8 mouse cellular contexts compared by ENCODE assay signal in genomic region chr6:32328028-32328427, GRCm38 (mm10).
DNase-seq lines count a peak whose midpoint lies in the region; ATAC-seq and TF ChIP-seq lines count a peak whose summit lies in the region.

No protein-coding gene starts in this region.

- no peaks in the 10 kb centered on the region for H3K9me3 ChIP-seq in forebrain, postnatal 0 days (ENCODE audit: low read length)
- no peaks in the 10 kb centered on the region for H3K9me3 ChIP-seq in hindbrain, embryonic 10.5 days

- no peak overlapping the region for H3K27ac ChIP-seq in forebrain, postnatal 0 days (ENCODE audit: low read depth, low read length)
- H3K27ac ChIP-seq in hindbrain, embryonic 10.5 days: no peak overlapping the region

- H3K36me3 ChIP-seq in forebrain, postnatal 0 days (ENCODE audit: insufficient read depth): no peaks in the 10 kb centered on the region
- no peaks in the 10 kb centered on the region for H3K36me3 ChIP-seq in hindbrain, embryonic 10.5 days

- H3K4me2 ChIP-seq in forebrain, postnatal 0 days (ENCODE audit: low read depth): no peak overlapping the region

- H3K4me3 ChIP-seq in forebrain, postnatal 0 days (ENCODE audit: low read depth, low read length): no peak overlapping the region
- no peak overlapping the region for H3K4me3 ChIP-seq in hindbrain, embryonic 10.5 days

- TF ChIP-seq CTCF in forebrain, postnatal 0 days (IDR thresholded peaks at IDR 0.05; ENCODE audit: low read depth): peak; percentile 94

- H3K27me3 ChIP-seq in forebrain, postnatal 0 days (ENCODE audit: insufficient read depth, low read length): no peaks in the 10 kb centered on the region
- peaks cover 18% of the 10 kb centered on the region for H3K27me3 ChIP-seq in hindbrain, embryonic 10.5 days (ENCODE audit: insufficient read depth, poor library complexity, severe bottlenecking)

- peaks cover 6% of the 10 kb centered on the region for H3K4me1 ChIP-seq in forebrain, postnatal 0 days (ENCODE audit: insufficient read depth)
- peaks cover 39% of the 10 kb centered on the region for H3K4me1 ChIP-seq in hindbrain, embryonic 10.5 days (replicated peaks)

- 1% methylated on average over 8 of the region's 8 CpGs for WGBS in forebrain, postnatal 0 days
- 4% methylated on average over 8 of the region's 8 CpGs for WGBS in hindbrain, embryonic 10.5 days

- ATAC-seq in forebrain, postnatal 0 days: peak; percentile 72

- no peak overlapping the region for H3K9ac ChIP-seq in forebrain, postnatal 0 days

- DNase-seq in MEL-GATA-1-ER (ENCODE audit: extremely low read depth, low read depth): peak; percentile 6
- DNase-seq in cerebellum, adult 18-20 months: peak; percentile 83 to 88
- peak; percentile 82 for DNase-seq in forebrain, postnatal 0 days
- DNase-seq in hindbrain, embryonic 10.5 days (ENCODE audit: low spot score): peak; percentile 82
- DNase-seq in layer of hippocampus, adult 9-10 months (ENCODE audit: low spot score): peak; percentile 37
- peak; percentile 72 for DNase-seq in lung, postnatal 25 days (ENCODE audit: low spot score)
- peak; percentile 71 for DNase-seq in right cerebral cortex, adult 18-20 months
- peak; percentile 48 to 72 for DNase-seq in urinary bladder, postnatal 4 days (ENCODE audit: low spot score in 2 of 2)

Comparison
In these comparisons a context has a peak if more than half of its experiments do, and no peak if none do; other contexts are left out.
1. DNase-seq: peak in every context shown above with its lines; median percentile 86 in cerebellum, adult 18-20 months; 82 in forebrain, postnatal 0 days; 82 in hindbrain, embryonic 10.5 days; 72 in lung, postnatal 25 days; 71 in right cerebral cortex, adult 18-20 months; 60 in urinary bladder, postnatal 4 days; 37 in layer of hippocampus, adult 9-10 months; 6 in MEL-GATA-1-ER.